Mouse (Mus musculus) CH12F3 (cell line): ENCODE data around the gene Mob1a.

Experiments
- in situ Hi-C: fragments of 300-500 bp; cut with MboI; formaldehyde crosslinking; loops from 2 replicates; pipeline ENCODE4 v1.14.3; 2020; ENCODE audit warnings: low sequenced_read_pairs

Gene Mob1a

GRCm38 (mm10) chr6:83325525-83326393 lies at the start of gene Mob1a, which contains the start of gene Mthfd2:
Gene Mob1a, plus strand, starts transcription at chr6:83326016.
Gene Mthfd2, minus strand, starts transcription at chr6:83325908.
- in situ Hi-C loops, result no loop called here

GRCm38 (mm10) chr6:83277151-83277550 lies 48.7 kb upstream of the Mob1a start:
- in situ Hi-C loops, result loop anchor here (25.0 kb wide), 1 partner anchor 290 kb away; no protein-coding TSS in a partner anchor

- in situ Hi-C loops, result loop anchor here (25.0 kb wide), 1 partner anchor 292 kb away; no protein-coding TSS in a partner anchor
These were observed 46.9 kb upstream of the Mob1a start for GRCm38 (mm10) chr6:83278881-83279280.

- in situ Hi-C loops, result loop anchor here (25.0 kb wide), 1 partner anchor 293 kb away; no protein-coding TSS in a partner anchor
These were observed 45.4 kb upstream of the Mob1a start for GRCm38 (mm10) chr6:83280256-83280955.

- in situ Hi-C loops, result no loop called here
These were observed 25.2 kb upstream of the Mob1a start for GRCm38 (mm10) chr6:83300447-83301229.

GRCm38 (mm10) chr6:83301294-83301693 lies 24.5 kb upstream of the Mob1a start:
- in situ Hi-C loops, result no loop called here

- in situ Hi-C loops, result no loop called here
These were observed 23.6 kb upstream of the Mob1a start for GRCm38 (mm10) chr6:83302264-83302663.

- in situ Hi-C loops, result no loop called here
These were observed 16.8 kb upstream of the Mob1a start for GRCm38 (mm10) chr6:83309017-83309416.

GRCm38 (mm10) chr6:83311206-83311605 lies 14.6 kb upstream of the Mob1a start:
- in situ Hi-C loops, result no loop called here

- in situ Hi-C loops, result no loop called here
These were observed 13.8 kb upstream of the Mob1a start for GRCm38 (mm10) chr6:83312021-83312420.

- in situ Hi-C loops, result no loop called here
These were observed 13.3 kb upstream of the Mob1a start for GRCm38 (mm10) chr6:83312514-83312913.

GRCm38 (mm10) chr6:83315293-83315692 lies 10.5 kb upstream of the Mob1a start:
- in situ Hi-C loops, result no loop called here

GRCm38 (mm10) chr6:83316022-83316421 lies 9.8 kb upstream of the Mob1a start:
- in situ Hi-C loops, result no loop called here

- in situ Hi-C loops, result no loop called here
These were observed 8.6 kb upstream of the Mob1a start for GRCm38 (mm10) chr6:83317108-83317741.

- in situ Hi-C loops, result no loop called here
These were observed 3.9 kb upstream of the Mob1a start for GRCm38 (mm10) chr6:83321927-83322326.

GRCm38 (mm10) chr6:83322794-83323193 lies 3.0 kb upstream of the Mob1a start:
- in situ Hi-C loops, result no loop called here

GRCm38 (mm10) chr6:83323652-83324419 lies 2.0 kb upstream of the Mob1a start:
- in situ Hi-C loops, result no loop called here

- in situ Hi-C loops, result no loop called here
These were observed 549 bp downstream of the Mob1a start for GRCm38 (mm10) chr6:83326394-83326736.

- in situ Hi-C loops, result no loop called here
These were observed 945 bp downstream of the Mob1a start for GRCm38 (mm10) chr6:83326761-83327160.
